Mouse (Mus musculus): ENCODE measurements around the gene Mdm2. TPM values are rescaled to one million over a fixed set of nuclear protein-coding genes. Genes with fewer than 3 reads are reported as not detected.
A peak's percentile ranks its signal among the peaks of the same experiment; 100 is the strongest.

Mdm2 gene
- total RNA-seq, 2 experiments from 2014 or later = 48.4 to 51.8 TPM

DNA sequence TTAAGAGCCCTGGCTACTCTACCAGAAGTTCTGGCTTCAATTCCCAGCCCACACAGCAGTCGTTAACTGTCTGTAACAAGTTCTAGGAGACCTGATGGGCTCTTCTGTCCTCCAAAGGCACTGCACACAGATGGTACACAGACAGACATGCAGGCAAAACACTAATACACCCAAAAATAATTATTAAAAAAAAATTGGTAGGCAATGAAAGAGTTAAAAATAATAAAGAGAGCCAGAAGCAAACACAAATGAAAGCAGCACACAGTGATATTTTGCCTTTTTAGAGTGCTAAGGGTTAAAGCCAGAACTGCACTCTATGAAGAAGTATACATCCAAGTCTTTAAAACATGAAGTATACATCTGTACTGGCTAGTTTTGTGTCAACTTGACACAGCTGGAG is 10.1 kb downstream of the Mdm2 start:
- intact Hi-C loops (cut with DNase I) = no loop called here

DNA sequence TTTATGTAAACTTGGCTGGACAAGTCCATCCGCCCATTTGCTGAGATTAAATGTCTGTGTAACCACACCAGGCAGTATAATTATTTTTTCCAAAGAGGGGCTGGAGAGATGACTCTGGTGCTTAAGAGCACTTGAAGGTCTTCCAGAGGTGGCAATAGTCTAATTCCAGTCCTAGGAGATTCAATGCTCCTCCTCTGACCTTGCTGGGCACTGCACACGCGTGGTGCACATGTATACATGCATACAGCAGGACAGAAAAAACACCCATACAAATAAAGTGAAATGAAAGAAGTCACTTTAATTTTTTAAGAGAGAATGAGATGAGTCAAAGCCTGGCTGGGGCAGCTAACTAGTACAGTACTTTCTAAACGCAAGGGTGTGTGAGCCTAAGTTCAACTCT is 10.6 kb downstream of the Mdm2 start:
- intact Hi-C loops (cut with DNase I) = no loop called here
- DNase-seq = no peak

More for the DNA sequence above, 10.1 kb downstream of the Mdm2 start:
- no peak for DNase-seq

DNA sequence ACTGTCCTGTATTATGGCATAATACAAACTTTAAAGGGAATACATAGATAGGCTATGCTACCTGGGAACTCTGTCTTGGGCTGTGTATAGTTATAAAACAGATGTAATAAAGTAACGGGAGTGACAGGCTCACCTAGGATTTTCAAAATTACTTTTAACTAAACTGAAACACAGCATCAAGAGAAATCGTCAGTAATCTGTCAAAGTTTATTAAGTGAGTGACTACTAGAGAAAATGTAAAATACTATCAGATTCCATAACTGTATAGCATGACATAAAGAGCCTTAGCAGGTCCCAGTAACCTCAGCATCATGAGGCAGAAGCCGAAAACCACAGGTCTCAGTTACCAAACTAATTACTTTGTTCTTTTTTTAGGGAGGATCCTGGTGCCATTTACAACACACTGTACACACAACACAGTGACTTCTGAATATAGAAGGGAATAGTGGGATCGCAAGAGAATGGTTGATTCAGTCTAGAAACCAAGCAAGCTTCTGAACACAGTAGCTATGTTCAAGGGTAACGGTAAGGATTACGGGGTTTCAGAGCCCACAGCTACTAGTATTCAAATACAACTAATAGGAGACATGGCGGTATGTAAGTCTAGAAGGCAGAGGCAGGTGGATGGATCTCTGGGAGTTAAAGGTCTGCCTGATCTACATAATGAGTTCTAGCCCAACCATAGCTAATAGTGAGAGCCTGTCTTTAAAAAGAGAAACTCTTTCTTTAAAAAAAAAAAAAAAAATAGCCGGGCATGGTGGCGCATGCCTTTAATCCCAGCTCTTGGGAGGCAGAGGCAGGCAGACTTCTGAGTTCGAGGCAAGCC is 12.0 kb downstream of the Mdm2 start:
- intact Hi-C loops (cut with DNase I) = no loop called here
- DNase-seq = no peak

DNA sequence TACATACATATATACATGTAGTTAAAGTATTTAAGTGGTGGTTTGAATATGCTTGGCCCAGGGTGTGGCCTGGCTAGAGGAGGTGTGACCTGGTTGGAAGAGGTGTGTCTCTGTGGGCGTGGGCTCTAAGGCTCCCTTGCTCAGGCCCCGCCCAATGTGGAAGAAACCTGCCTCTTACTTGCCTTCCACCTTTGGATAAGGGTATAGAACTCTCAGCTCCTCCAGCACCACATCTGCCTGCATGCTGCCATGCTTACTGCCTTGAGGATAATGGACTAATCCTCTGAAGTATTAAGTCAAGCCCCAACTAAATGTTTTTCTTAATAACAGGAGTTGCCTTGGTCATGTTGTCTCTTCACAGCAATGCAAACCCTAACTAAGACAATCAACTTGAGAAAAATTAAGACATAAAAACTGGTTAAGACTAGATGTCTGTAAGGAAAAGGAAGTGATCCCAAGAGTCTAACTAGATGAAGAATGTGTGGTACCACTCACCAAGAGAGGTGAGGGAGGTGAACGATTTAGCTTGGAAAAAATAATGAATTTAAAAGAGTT is 12.9 kb downstream of the Mdm2 start:
- intact Hi-C loops (cut with DNase I) = no loop called here

DNA sequence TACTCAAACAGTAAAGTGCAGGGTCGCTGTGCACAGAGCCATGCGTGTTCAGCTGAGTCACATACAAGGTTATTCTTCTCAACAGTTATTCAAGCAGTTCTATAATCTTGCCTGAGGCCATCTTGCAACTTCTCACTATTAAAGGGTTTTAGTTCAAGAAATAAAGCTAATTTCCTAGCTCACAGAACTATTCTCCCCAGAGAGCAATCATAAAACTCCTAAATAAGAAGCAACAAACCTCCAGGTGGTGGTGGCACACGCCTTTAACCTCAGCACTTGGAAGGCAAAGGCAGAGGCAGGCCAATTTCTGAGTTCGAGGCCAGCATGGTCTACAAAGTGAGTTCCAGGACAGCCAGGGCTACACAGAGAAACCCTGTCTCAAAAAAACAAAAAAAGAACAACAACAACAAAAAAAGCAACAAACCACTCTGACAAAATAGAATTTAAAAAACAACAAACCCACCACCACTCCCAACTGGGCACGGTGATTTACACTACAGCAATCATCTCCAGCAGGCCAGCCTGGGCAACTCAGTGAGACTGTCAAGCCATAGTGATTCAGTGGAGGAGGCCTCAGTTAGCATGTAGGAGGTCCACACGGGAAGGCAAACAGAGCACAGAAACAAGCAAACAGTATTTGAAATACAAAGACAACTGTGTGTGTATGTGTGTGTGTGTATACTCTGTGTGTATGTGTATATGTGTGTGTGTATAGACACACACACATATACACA is 13.6 kb downstream of the Mdm2 start:
- intact Hi-C loops (cut with DNase I) = no loop called here
- no peak for DNase-seq

More for the DNA sequence above, 12.9 kb downstream of the Mdm2 start:
- no peak for DNase-seq

DNA sequence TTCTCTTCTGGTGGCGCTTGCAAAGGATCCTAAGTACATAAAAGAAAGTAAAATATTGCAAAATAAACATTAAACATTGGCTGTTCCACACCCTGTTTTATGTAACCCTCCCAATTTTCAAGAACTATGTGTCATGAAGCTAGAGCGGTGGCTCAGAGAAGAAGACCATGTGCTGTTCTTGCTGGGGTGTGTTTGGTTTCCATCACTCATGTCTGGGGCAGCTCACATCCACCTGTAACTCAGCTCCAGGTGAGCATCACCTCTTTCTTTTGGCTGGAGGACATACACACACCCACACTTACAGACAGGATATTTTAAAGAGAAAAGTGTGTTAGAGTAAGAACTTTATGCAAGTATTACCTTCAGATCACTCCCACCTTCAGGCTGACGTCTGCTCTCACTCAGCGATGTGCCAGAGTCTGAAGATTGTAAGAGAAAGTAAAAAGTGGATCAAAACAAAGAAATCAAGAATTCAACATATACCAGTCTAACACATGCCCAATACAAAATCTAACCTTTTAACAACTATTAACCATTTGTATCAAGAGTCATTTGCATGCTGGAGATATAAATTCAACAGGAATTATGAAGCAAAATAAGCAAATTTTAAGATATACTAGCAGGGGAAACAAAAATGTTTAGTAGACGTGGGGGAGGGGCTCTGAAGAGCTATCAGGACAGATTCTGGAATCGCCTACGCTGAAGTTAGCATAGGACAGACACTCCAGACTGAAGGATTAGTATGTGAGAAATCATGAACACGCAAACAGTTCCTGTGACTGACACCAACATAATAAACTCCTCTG is 14.3 kb downstream of the Mdm2 start:
- intact Hi-C loops (cut with DNase I) = no loop called here
- DNase-seq = no peak

DNA sequence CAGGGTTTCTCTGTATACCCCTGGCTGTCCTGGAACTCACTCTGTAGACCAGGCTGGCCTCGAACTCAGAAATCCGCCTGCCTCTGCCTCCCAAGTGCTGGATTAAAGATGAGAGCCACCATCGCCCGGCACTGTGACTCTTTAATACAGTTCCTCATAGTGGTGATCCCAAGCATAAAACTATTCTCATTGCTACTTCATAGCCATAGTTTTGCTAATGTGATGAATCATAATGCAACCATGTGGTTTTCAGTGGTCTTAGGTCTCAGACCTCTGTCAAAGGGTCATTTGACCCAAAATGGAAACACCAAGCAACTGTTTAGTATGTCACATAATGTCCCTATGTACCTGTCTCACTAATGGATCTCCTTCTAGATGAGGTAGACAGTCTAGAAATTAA is 15.0 kb downstream of the Mdm2 start:
- DNase-seq = no peak
- intact Hi-C loops (cut with DNase I) = no loop called here

DNA sequence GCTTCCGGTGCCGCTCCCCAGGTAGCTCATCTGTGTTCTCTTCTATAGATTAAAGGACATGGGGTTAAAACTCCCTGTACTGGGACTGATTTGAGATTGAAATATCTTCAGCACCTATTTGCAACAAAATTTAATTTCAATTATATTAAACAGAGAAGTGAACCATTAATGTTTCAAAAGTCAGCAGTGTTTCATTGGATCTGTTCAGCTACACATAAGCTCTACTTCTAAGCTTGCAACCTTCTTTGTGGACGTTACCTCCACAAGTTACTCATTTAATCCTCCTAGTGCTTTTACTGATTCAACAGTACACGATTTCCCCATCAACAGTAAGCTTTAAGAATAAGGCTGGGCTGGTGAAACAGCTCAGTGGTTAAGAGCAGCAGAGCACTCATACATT is 15.5 kb downstream of the Mdm2 start:
- no peak for DNase-seq
- intact Hi-C loops (cut with DNase I) = no loop called here

DNA sequence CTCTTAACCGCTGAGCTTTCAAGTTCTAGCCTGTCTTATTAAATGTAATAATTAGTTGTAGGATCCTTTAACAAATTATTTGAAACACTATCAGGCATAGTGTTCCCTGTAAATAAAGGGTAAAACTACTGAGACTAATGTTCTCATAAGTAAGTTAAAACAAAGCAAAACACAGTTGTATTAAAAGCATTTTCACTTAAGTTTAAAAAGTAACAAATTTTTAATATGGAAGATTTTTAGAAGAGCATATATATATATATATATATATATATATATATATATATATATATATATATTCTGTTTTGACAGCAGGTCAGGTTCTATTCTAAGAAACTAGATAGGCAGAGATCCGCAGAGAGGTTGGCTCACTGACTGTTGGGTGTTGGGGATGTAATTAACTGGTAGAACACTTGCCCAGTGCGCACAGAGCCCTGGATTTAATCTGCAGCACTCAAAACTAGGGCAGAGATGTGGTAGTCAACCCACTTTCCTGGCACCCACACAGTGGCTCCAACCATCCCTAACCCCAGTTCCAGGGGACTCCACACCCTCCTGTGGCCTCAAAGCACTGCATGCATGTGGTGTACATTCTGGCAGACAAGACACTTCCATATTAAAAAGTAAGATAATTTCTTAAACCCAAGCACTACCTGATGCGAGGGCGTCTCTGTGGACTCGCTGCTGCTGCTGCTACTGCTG is 16.2 kb downstream of the Mdm2 start:
- no peak for DNase-seq
- intact Hi-C loops (cut with DNase I) = no loop called here

DNA sequence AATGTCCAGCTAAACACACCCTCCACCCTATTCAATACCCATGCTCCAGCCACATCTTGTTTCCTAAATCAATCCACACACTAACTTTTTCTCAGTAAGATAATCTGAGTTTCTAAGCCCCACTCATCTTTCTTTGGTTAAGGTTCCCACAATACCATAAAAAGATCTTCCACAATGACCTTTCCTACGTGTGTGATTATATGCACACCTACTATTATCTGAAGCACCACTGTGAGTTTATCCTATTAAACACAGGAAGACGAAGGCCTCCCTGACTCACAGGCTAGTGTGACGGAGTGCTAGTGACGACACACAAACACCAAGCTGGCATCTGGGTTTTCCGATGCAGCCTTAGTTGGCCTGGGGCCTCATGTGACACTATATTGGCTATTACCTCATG is 17.6 kb downstream of the Mdm2 start:
- no peak for DNase-seq
- intact Hi-C loops (cut with DNase I) = no loop called here

DNA sequence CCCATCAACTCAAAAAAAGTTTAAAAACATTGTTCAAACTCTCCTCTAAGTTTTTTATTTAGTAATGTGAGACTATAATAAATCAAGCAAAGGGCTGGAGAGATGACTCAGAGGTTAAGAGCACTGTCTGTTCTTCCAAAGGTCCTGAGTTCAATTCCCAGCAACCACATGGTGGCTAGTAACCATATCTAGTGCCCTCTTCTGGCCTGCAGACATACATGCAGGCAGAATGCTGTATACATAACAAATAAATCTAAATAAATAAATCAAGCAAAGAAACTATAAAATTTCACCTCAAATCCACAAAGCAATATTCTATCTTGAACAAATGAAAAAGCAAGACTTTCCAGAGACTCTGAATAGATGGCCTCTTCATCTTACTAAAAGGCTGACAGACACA is 18.4 kb downstream of the Mdm2 start:
- intact Hi-C loops (cut with DNase I) = no loop called here
- DNase-seq = no peak

DNA sequence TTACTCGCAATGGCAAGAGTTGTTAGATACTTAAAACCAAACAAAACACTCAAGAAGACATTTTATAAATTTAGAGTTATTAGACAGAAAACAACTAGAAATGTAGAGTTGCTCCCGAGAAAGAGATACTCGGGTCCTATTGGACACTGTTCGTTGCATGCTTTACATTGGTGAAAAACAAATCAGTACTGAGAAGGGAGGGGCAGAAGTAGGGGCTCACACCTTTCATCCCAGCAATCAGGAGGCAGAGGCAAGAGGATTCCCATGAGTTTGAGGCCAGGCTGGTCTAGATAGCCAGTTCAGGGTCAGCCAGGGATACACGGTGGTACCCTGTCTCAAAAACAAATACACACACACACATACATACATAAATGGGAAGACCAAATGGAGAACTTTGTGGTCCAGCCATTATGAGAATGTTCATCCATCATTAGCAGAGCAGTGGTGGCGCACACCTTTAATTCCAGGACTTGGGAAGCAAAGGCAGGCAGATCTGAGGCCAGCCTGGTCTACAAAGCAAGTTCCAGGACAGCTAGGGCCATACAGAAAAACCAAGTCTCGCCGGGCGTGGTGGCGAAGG is 19.1 kb downstream of the Mdm2 start:
- intact Hi-C loops (cut with DNase I) = no loop called here

DNA sequence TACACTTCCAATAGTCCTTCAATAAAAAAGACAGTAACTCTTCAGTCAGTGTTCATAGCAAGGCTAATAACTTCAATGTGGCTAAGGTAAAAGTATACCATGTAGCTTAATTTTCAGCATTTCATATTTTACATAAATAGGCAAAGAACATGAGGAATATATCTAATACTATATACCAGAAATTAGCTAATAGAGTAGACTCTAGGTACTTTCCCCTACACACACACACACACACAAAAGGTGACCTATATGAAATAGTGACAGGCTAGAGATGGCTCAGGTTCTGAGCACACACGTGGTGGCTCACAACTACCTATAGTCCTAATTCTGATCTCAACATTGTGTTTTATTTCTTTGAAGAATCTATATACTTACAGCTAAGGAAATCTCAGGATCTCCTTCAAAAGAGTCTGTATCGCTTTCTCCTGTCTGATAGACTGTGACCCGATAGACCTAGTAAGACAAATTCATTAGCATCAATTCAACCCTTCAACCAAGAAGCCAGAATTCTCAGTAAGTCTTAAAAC is 19.7 kb downstream of the Mdm2 start:
- intact Hi-C loops (cut with DNase I) = no loop called here
- no peak for DNase-seq

More for the DNA sequence above, 19.1 kb downstream of the Mdm2 start:
- DNase-seq = no peak

DNA sequence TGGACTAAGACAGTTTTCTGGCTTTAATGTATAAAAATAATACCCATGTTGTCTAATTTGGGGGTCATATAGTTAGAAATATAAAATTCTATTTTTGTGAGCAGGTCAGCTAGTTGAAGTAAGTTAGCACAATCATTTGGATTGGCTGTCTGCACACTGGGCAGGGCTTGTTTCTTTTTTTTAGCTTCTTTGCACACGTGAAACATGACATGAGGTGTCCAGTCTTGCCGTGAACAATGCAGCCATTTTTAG is 20.5 kb downstream of the Mdm2 start:
- intact Hi-C loops (cut with DNase I) = no loop called here
- DNase-seq = no peak

DNA sequence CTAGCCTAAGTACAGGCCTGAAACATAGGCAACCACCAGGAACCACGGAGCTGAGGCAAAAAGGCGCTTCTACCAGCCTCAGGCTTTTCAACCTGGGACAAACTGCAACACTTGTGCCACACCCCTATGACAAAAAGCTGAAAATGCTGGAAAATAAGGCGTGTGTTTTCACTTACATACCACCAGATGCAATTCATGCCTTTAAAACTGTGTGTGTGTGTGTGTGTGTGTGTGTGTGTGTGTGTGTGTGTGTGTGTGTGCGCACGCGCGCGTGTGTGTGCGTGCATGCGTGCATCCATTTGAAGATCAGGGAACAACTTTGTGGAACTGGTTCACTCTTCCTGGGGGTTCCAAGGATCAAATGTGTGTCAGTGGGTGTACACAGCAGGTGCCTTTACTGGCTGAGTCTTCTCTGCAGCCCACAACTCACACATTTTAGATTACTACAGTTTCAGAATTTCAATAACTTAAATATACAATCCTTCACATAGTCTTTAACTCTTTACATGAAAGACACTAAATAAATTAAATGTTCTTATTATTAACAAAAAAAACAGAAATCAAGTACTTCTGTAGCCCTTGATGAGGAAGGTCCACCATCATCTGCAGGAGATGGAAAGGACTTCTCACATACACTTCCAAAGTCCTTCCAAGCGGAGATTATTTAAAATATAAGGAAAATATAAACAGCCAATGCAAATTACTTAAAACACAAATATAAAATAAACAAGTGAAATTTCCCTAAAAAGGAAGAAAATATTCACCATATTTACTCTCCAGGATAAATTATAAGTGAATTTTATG is 21.1 kb downstream of the Mdm2 start:
- intact Hi-C loops (cut with DNase I) = no loop called here
- no peak for DNase-seq

DNA sequence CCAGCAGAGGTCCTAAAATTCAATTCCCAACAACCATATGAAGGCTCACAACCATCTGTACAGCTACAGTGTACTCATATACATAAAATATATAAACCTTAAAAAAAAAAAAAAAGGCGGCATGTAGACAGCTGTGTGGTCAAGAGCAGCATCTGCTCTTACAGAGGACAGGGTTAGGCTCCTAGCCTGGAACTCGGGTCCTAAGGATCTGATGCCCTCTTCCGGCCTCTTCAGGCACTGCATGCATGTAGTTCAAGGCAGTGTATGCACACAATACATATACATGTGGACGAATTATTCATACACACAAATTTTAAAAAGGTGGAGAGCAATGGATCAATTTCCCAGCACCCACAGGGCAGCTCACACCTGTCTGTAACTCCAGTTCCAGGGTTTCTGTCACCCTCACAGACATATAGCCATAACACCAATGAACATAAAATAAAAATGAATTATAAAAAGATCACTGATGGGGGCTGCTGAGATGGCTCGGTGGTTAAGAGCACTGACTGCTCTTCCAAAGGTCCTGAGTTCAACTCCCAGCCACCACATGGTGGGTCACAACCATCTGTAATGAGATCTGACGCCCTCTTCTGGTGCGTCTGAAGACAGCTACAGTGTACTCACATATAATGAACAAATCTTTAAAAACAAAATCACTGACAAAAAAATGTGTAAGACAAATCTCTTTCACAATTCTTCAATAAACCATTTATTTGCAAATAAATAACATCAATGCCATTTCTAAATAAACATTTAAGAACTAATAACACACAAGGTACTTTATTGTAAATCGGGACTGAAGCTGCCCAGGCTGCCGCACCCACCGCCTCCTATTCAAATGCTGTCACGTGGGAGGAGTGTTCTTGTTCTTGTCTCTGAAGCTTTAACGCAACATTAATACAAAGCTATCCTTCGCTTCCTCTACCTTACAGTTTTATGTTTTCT is 22.1 kb downstream of the Mdm2 start:
- intact Hi-C loops (cut with DNase I) = no loop called here
- DNase-seq = peak; percentile 15 to 30

DNA sequence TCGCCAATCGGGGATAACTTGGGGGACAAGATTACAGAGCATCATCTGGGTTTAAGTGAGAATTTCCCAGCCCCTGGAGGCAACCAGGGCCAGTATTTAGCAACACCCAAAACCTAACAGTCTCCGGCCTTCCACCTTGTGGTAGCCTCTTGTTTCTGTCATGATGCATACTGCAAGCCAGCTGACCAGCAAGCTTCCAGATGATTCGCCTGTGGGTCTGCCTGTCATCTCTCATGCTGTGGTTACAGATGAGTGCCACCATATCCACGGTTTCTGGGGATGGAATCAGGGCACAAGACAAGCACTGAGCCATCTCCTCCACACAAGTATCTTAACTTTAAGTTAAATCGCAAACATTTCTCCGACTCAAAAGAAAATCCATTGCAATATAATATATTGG is 23.0 kb downstream of the Mdm2 start:
- intact Hi-C loops (cut with DNase I) = no loop called here
- DNase-seq = no peak

DNA sequence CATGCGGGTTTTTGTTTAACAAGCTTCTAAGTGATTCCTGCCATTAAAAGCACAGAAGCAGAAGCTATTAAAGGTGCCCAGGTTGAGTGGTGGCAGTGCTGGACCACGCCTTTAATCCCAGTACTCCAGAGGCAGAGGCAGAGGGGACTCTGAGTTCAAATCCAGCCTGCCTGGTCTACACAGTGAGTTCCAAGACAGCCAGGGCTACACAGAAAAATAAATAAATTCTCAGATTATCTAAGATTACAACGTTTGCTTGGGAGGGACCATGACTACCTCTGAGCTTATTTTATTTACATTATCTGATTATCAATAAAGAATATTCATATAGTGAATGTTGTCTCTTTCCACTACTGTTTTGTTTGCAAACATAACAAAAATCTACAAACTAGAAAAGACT is 23.5 kb downstream of the Mdm2 start:
- intact Hi-C loops (cut with DNase I) = no loop called here
- no peak for DNase-seq

Data from heart, postnatal 10 days (tissue).